Mouse (Mus musculus) small intestine, adult 2 months (tissue): ENCODE measurements around the gene Gm13285.
"Not testable (repeated sequence)": the region's sequence is repeated elsewhere in the genome, so short reads cannot be mapped to it uniquely, and the experiment has no call there.

Experiments
- CTCF ChIP-seq: fragments of 200-500 bp; IDR thresholded peaks from 2 replicates; pipeline ENCODE4 v1.5.1; 2012; ENCODE audit warnings: low read depth, mild to moderate bottlenecking, control low read depth, inconsistent platforms, low read length, moderate library complexity, mixed read lengths; ENCODE audit not compliant: insufficient replicate concordance, insufficient read length; ENCODE audit errors: extremely low read depth
- POLR2A ChIP-seq: fragments of 200-500 bp; IDR thresholded peaks from 2 replicates; pipeline ENCODE4 v1.6.1; 2012; ENCODE audit warnings: low read depth, mild to moderate bottlenecking, control low read depth, inconsistent platforms, low read length, moderate library complexity

DNA sequence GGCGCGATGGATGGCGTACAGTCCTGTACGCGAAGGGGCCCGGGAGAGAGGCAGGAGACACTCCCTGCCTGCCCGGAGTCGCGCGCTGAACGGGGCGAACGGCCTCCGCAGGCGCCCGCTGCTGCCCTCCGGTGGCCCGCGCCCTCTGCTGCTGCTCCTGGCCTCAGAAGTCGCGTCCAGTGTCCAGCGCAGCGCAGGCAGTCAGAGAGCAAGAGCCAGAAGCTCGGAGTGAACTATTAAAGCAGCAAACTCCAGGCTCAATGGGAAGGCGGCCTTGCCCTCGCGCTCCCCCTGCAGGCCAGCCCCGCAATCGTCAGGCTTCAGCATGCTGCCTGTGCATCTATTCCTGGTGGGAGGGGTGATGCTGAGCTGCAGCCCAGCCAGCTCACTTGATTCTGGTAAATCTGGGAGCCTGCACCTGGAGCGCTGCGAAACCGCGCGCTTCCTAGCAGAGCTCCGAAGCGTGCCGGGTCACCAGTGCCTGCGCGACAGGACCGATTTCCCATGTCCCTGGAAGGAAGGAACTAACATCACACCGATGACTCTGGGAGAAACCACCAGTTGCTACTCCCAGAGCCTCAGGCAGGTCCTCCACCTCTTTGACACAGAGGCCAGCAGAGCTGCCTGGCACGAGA, 36.0 kb upstream of the Gm13285 start:
- not testable (repeated sequence) for TF ChIP-seq POLR2A
- peak; percentile 34; the same call in 1 of the 2 replicates for TF ChIP-seq CTCF
